Mouse (Mus musculus) limb, embryonic 11.5 days (tissue): ENCODE data around the gene Hivep3. TPM values are rescaled to one million over a fixed set of nuclear protein-coding genes. Genes with fewer than 3 reads are reported as not detected.

ENCODE experiments used
- ATAC-seq: fragments of 200-750 bp; cut with Nextera tagmentation; 2 replicates; pipeline ENCODE4 v1.8.0; 2017; ENCODE audit warnings: low read depth; ENCODE audit not compliant: insufficient number of reproducible peaks, low FRiP score, low TSS enrichment
- DNase-seq: peaks from one replicate; pipeline ENCODE4 v3.0.0-alpha.2; 2015; ENCODE audit warnings: low spot score
- H3K27ac ChIP-seq: fragments of 300-500 bp; sonication (generic); replicated peaks from 2 replicates; pipeline ENCODE4 v1.5.1; 2014; ENCODE audit warnings: low read depth, mild to moderate bottlenecking, low read length
- H3K27me3 ChIP-seq: fragments of 300-500 bp; sonication (generic); 2 replicates; pipeline ENCODE4 v1.6.1; 2014; ENCODE audit warnings: mild to moderate bottlenecking, low read length, mixed read lengths; ENCODE audit not compliant: control insufficient read depth, insufficient read depth
- H3K36me3 ChIP-seq: fragments of 300-500 bp; sonication (generic); 2 replicates; pipeline ENCODE4 v1.6.1; 2014; ENCODE audit warnings: mild to moderate bottlenecking, low read length, moderate library complexity, mixed read lengths; ENCODE audit not compliant: control insufficient read depth, insufficient read depth
- H3K4me1 ChIP-seq: fragments of 300-500 bp; sonication (generic); 2 replicates; pipeline ENCODE4 v1.6.1; 2014; ENCODE audit warnings: low read length, mixed read lengths; ENCODE audit not compliant: control insufficient read depth, insufficient read depth
- H3K4me2 ChIP-seq: fragments of 300-500 bp; sonication (generic); 2 replicates; pipeline ENCODE4 v1.6.1; 2014; ENCODE audit warnings: low read depth, mild to moderate bottlenecking, moderate library complexity; ENCODE audit not compliant: severe bottlenecking
- H3K4me3 ChIP-seq: fragments of 300-500 bp; sonication (generic); 2 replicates; pipeline ENCODE4 v1.5.1; 2014; ENCODE audit warnings: low read depth, low read length
- H3K9ac ChIP-seq: fragments of 300-500 bp; sonication (generic); 2 replicates; pipeline ENCODE4 v1.6.1; 2014; ENCODE audit warnings: mild to moderate bottlenecking, low read length
- H3K9me3 ChIP-seq: fragments of 300-500 bp; sonication (generic); 2 replicates; pipeline ENCODE4 v1.6.1; 2016; ENCODE audit warnings: low read length; ENCODE audit not compliant: control insufficient read depth
- whole genome bisulfite sequencing: fragments of 180-500 bp; shearing (Covaris S2); extraction: QIAGEN DNeasy Blood & Tissue Kit; methylation state at CpG from one replicate; pipeline ENCODE4 v1.1.7; 2014; 5-methylcytosine and 5-hydroxymethylcytosine counted together
- polyA plus RNA-seq: library from polyadenylated mRNA; unstranded; fragments of >200 nt; fragmentation: Nextera tagmentation; extraction: Ambion mirVana; gene quantifications from 2 replicates; pipeline ENCODE4 v1.2.1, GENCODE M21; 2014

The Hivep3 gene
- polyA plus RNA-seq, 1 experiment from 2014 or later = 0.55 TPM

DNA sequence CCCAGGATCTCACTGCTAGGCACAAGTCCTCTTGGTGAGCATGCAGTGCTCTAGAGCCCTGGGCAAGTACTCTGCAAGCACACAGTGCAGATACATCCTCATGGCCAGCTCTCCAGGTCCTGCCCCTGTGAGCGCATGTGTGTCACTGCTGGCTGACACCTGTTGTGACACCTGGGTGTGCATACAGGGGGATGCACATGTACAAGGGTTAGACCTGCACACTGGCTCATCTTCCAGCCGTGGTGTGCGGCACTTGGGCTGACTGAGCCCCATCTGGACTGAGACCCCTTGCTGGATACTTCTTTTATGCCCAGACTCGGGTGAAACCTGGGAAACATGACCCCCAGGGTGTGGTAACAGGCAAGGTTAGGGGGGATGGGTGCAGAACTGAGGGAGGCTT is 314.7 kb downstream of the Hivep3 start:
- WGBS = 77% methylated on average over 4 of the region's 4 CpGs
- Histone ChIP-seq H3K4me1 (no peaks in the 10 kb centered on the region), H3K36me3 (no peaks in the 10 kb centered on the region), H3K4me2 (no peak overlapping the region), H3K27ac (no peak overlapping the region), H3K9ac (no peak overlapping the region), H3K4me3 (no peak overlapping the region), H3K27me3 (no peaks in the 10 kb centered on the region), H3K9me3 (no peaks in the 10 kb centered on the region)
- DNase-seq (no peak), ATAC-seq (no peak)

DNA sequence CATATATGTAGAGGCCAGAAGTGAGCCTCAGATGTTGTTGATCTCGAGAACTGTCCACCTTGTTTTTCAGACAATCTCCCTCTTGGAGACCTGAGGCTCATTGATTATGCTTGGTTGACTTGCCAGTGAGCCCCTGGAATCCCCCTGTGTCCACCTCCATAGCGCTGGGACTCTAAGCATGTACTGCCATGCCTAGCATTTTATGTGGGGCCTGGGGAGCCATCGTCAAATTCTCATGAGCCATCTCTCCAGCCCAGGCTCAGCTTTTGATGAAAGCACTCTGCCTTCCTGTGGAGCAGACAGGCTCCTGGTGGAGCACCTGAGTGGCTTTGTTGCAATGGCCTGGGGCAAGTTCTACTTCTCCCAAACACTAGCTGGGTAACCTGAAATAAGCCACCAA is 316.3 kb downstream of the Hivep3 start:
- no peak overlapping the region for H3K4me3 ChIP-seq
- no peak overlapping the region for H3K9ac ChIP-seq
- no peaks in the 10 kb centered on the region for H3K36me3 ChIP-seq
- no peaks in the 10 kb centered on the region for H3K27me3 ChIP-seq
- no peak overlapping the region for H3K4me2 ChIP-seq
- no peaks in the 10 kb centered on the region for H3K9me3 ChIP-seq
- ATAC-seq (no peak), DNase-seq (no peak)
- H3K4me1 ChIP-seq = no peaks in the 10 kb centered on the region
- no peak overlapping the region for H3K27ac ChIP-seq
- WGBS = 83% methylated on average over 3 of the region's 3 CpGs

DNA sequence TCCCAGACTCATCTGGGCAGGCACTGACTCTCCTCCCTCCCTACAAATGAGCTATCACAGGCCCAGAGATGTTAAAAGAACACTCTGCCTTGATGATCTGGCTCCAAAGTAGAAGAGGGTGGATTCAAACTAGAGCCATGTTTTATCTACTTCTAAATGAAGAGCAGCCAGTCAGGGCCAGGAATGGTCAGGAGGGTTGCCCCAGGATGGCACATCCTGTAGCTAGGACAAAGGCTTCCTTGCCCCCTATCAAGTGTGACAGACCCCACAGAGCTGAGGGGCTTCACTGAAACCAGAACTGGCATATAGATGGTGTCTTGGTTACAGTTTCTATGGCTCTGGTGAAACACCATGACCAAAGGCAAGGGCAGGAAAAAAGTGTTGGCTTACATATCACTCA is 318.9 kb downstream of the Hivep3 start:
- no peak overlapping the region for H3K4me3 ChIP-seq
- no peak overlapping the region for H3K4me2 ChIP-seq
- ATAC-seq (no peak), DNase-seq (no peak)
- H3K36me3 ChIP-seq = no peaks in the 10 kb centered on the region
- no peaks in the 10 kb centered on the region for H3K9me3 ChIP-seq
- H3K4me1 ChIP-seq = no peaks in the 10 kb centered on the region
- no peak overlapping the region for H3K9ac ChIP-seq
- no peak overlapping the region for H3K27ac ChIP-seq
- H3K27me3 ChIP-seq = no peaks in the 10 kb centered on the region

DNA sequence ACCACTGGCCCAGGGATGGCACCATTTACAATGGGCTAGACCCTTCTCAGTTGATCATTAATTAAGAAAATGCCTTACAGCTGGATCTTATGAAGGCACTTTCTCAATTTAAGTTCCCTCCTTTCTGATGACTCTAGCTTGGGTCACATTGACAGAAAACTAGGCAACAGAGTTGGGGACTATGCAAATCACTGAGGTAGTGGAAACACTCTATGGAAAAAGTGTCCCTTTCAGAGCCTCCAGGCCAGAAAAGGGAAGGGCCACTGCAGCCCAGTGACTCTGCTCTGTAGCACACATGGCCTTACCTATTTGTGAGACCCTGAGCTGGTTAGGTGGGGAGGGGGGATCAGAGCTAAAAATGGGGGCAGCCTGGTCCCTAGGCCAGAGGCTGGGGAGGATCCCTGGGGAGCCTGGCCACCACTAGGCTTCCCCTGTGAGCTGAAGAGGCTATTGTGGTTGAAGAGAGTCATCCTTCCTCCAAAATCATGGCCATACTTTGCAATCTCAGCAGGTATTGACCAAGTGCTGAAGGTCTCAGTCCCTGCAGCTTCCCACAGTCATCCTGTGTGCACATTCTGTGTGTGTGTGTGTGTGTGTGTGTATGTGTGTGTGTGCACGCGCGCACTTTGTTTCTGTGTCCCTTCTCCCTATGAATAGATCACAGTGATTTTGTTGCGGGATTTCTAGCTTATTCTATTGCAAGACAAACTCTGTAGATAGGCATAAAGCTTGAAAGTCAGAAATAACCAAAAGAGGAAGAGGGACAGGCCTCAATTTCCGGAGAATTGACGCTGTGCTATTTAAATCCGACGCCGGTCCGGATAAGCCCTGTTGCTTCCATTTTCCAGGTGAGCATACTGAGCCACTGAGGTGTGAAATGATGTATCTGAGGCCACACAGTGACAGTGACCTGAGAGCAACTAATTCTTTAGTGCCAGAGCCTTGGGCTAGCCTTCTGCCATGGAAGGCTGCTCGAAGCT is 319.7 kb downstream of the Hivep3 start:
- Histone ChIP-seq H3K4me2 (no peak overlapping the region), H3K4me3 (no peak overlapping the region)

DNA sequence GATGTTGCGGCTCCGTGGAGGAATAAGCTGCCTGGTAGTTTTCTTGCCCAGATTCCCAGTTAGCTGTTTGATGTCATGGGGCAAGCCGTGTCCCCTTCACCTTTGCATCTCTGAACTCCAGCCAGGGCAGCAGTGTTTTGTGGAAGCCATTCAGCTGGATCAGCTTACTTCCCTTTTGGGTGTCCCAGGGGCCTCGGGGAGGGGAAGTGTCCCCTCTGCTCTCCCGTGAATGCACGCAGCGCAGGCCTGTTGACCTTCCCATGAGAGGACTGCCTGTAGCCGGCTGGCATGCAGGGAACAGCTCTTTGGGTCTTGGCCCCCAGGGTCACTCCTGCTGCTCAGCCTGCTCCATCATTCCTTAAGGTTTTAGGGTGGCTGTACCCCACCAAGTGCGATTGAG is 320.6 kb downstream of the Hivep3 start:
- H3K36me3 ChIP-seq = no peaks in the 10 kb centered on the region
- no peak overlapping the region for H3K4me2 ChIP-seq
- H3K9me3 ChIP-seq = no peaks in the 10 kb centered on the region
- no peak overlapping the region for H3K9ac ChIP-seq
- no peaks in the 10 kb centered on the region for H3K4me1 ChIP-seq
- no peak for ATAC-seq
- H3K27me3 ChIP-seq = no peaks in the 10 kb centered on the region
- no peak for DNase-seq
- no peak overlapping the region for H3K4me3 ChIP-seq
- 76% methylated on average over 9 of the region's 9 CpGs for WGBS
- H3K27ac ChIP-seq = no peak overlapping the region

More for the DNA sequence above, 319.7 kb downstream of the Hivep3 start:
- Histone ChIP-seq H3K27me3 (no peaks in the 10 kb centered on the region), H3K36me3 (no peaks in the 10 kb centered on the region), H3K9me3 (no peaks in the 10 kb centered on the region), H3K9ac (no peak overlapping the region), H3K27ac (no peak overlapping the region), H3K4me1 (no peaks in the 10 kb centered on the region)
- no peak for DNase-seq
- WGBS = 96% methylated on average over 11 of the region's 11 CpGs
- no peak for ATAC-seq

DNA sequence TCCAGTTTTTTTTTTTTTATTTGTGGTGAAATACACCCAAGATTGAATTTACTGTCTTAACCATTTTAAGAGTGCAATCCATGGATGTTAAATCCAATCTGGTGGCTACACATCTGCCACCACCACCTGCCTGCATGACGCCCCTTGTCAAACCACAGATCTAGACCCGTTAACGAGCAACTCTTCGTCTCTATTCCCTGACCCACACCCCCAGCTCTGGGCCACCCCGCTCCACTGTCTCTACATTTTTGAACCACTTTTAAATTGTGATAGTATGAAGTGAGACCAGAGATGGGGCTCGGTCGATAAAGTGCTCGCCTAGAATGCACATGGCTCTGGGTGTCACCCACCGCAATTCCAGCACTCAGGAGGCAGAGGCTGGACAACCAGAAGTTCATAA is 322.9 kb downstream of the Hivep3 start:
- DNase-seq (no peak), ATAC-seq (no peak)
- Histone ChIP-seq H3K36me3 (no peaks in the 10 kb centered on the region), H3K4me1 (no peaks in the 10 kb centered on the region), H3K4me2 (no peak overlapping the region), H3K27ac (no peak overlapping the region), H3K9ac (no peak overlapping the region), H3K4me3 (no peak overlapping the region), H3K27me3 (no peaks in the 10 kb centered on the region), H3K9me3 (no peaks in the 10 kb centered on the region)
- WGBS = 88% methylated on average over 9 of the region's 9 CpGs

DNA sequence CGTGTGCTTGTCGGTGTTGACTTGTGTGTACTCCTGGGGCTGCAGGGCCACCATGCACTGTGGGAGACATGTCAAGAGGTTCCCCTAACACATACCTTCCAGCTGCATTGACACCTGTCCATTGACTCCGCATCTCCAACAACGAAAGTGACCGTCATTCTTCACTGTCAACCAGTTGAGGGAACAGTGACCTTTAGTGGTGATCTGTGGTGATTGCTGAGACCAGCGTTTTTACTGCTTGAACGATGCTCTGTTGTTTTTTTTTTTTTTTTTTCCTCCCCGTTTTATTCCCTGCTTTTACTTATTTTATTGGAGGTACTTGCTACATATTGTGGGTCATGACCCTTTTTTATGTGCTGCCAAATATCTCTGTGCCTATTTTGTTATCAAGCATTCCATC is 323.9 kb downstream of the Hivep3 start:
- Histone ChIP-seq H3K36me3 (no peaks in the 10 kb centered on the region), H3K27ac (no peak overlapping the region), H3K4me3 (no peak overlapping the region), H3K4me2 (no peak overlapping the region), H3K4me1 (no peaks in the 10 kb centered on the region), H3K9me3 (no peaks in the 10 kb centered on the region), H3K27me3 (no peaks in the 10 kb centered on the region), H3K9ac (no peak overlapping the region)
- WGBS = 76% methylated on average over 8 of the region's 8 CpGs
- ATAC-seq (no peak), DNase-seq (no peak)

DNA sequence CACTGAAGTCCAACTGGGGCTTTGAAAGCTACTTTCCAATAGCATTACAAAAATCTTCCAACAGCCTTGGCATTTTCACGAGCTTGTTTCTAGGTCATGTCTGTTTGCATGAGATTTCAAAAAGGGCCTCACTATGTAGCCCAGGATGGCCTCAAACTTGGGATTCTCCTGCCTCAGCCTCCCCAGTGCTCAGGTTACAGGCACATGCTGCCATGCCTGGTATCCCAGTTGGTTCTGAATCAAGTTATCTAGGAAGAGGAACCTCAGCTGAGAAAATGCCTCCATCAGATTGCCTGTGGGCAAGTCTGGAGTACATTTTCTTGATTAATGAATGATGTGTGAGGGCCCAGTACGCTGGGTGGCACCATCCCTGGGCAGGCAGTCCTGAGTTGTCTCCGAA is 324.6 kb downstream of the Hivep3 start:
- Histone ChIP-seq H3K9me3 (no peaks in the 10 kb centered on the region), H3K27me3 (no peaks in the 10 kb centered on the region), H3K36me3 (no peaks in the 10 kb centered on the region), H3K4me1 (no peaks in the 10 kb centered on the region), H3K9ac (no peak overlapping the region), H3K4me3 (no peak overlapping the region), H3K4me2 (no peak overlapping the region), H3K27ac (no peak overlapping the region)
- ATAC-seq (no peak), DNase-seq (no peak)
- WGBS = 78% methylated on average over 3 of the region's 3 CpGs

DNA sequence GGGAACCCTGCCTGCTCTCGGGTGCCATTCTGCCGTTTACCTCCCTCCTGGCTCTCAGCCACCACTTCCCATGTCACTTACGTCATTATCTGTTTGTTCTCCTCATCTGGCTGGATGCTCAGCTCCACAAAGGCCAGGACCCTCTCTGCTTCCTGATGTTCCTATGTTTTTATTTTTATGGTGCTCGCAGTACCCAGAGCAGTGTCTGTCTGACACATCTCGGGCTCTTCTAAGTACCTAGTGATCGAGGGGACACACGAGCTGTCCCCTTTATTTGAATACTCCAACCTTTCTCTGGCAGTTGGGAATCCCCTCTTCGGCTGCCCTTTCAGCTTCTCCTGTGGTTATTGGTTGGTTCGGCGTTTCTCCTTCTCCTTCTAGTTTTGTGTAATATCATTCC is 325.2 kb downstream of the Hivep3 start:
- no peak for DNase-seq

More for the DNA sequence above, 325.2 kb downstream of the Hivep3 start:
- Histone ChIP-seq H3K4me2 (no peak overlapping the region), H3K4me3 (no peak overlapping the region), H3K36me3 (no peaks in the 10 kb centered on the region), H3K4me1 (no peaks in the 10 kb centered on the region), H3K27ac (no peak overlapping the region), H3K9ac (no peak overlapping the region), H3K27me3 (no peaks in the 10 kb centered on the region), H3K9me3 (no peaks in the 10 kb centered on the region)
- ATAC-seq = no peak
- 82% methylated on average over 10 of the region's 10 CpGs for WGBS
